Mouse (Mus musculus) MEL (cell line): ENCODE results near the gene Tnfsf12. TPM values are rescaled to one million over a fixed set of nuclear protein-coding genes. Genes with fewer than 3 reads are reported as not detected.

Source experiments
- DNase-seq: peaks from one replicate; pipeline ENCODE4 v3.0.0; 2011; ENCODE audit warnings: low read depth, low spot score
- H3K27ac ChIP-seq: 2 replicates; pipeline ENCODE4 v1.5.1; 2012; ENCODE audit warnings: low read depth, mild to moderate bottlenecking, control low read depth, low read length, moderate library complexity; ENCODE audit not compliant: control insufficient read depth
- H3K27me3 ChIP-seq, 2 experiments: fragments of 150-350 bp in 1 of 2; sonication (generic) in 1 of 2; 2 replicates each; pipeline ENCODE4 v1.6.1; 2012; ENCODE audit warnings: low read length in 2 of 2, mild to moderate bottlenecking in 2 of 2, improper control_type of control experiment in 1 of 2, moderate library complexity in 1 of 2; ENCODE audit not compliant: insufficient read depth in 2 of 2, control insufficient read depth in 1 of 2
- H3K36me3 ChIP-seq, 2 experiments: 2 replicates each; pipeline ENCODE4 v1.6.1; 2012 to 2014; ENCODE audit warnings: low read length in 2 of 2, improper control_type of control experiment in 1 of 2, inconsistent platforms in 1 of 2, mild to moderate bottlenecking in 1 of 2; ENCODE audit not compliant: insufficient read depth in 2 of 2, control insufficient read depth in 1 of 2
- H3K4me1 ChIP-seq, 2 experiments: fragments of 150-350 bp in 1 of 2; sonication (generic) in 1 of 2; 2 replicates each; pipeline ENCODE4 v1.6.1; 2012; ENCODE audit warnings: low read length in 2 of 2, improper control_type of control experiment in 1 of 2, mild to moderate bottlenecking in 1 of 2; ENCODE audit not compliant: insufficient read depth in 2 of 2, control insufficient read depth in 1 of 2
- H3K4me3 ChIP-seq, 2 experiments: fragments of 150-350 bp in 1 of 2; sonication (generic) in 1 of 2; 2 replicates each; pipeline ENCODE4 v1.5.1; 2012; ENCODE audit warnings: low read depth in 2 of 2, low read length in 2 of 2, mild to moderate bottlenecking in 2 of 2, moderate library complexity in 2 of 2, control low read depth in 1 of 2, improper control_type of control experiment in 1 of 2; ENCODE audit not compliant: control insufficient read depth in 1 of 2, insufficient read depth in 1 of 2
- H3K79me2 ChIP-seq: 2 replicates; pipeline ENCODE4 v1.6.1; 2012; ENCODE audit warnings: mild to moderate bottlenecking, low read length, moderate library complexity; ENCODE audit not compliant: control insufficient read depth, poor library complexity, insufficient read depth
- H3K9ac ChIP-seq: 2 replicates; pipeline ENCODE4 v1.6.1; 2012; ENCODE audit warnings: low read depth, mild to moderate bottlenecking, control low read depth, low read length, moderate library complexity; ENCODE audit not compliant: control insufficient read depth, poor library complexity, severe bottlenecking
- H3K9me3 ChIP-seq: fragments of 150-350 bp; sonication (generic); replicated peaks from 2 replicates; pipeline ENCODE4 v1.6.1; 2012; ENCODE audit warnings: mild to moderate bottlenecking, low read length, improper control_type of control experiment, moderate library complexity; ENCODE audit not compliant: insufficient read depth
- MAFK ChIP-seq: IDR thresholded peaks from 2 replicates; pipeline ENCODE4 v1.6.1; 2011; ENCODE audit warnings: low read depth, mild to moderate bottlenecking, low read length, improper control_type of control experiment, borderline replicate concordance
- MEF2A ChIP-seq: IDR thresholded peaks from 2 replicates; pipeline ENCODE4 v1.6.1; 2014; ENCODE audit warnings: low read depth, mild to moderate bottlenecking, inconsistent platforms, low read length, improper control_type of control experiment; ENCODE audit not compliant: poor library complexity, insufficient replicate concordance, severe bottlenecking; ENCODE audit errors: extremely low read depth
- MYB ChIP-seq: IDR thresholded peaks from 2 replicates; pipeline ENCODE4 v1.6.1; 2011; ENCODE audit warnings: mild to moderate bottlenecking, low read depth, low read length, improper control_type of control experiment
- NRF1 ChIP-seq: IDR thresholded peaks from 2 replicates; pipeline ENCODE4 v1.6.1; 2014; ENCODE audit warnings: low read depth, mild to moderate bottlenecking, inconsistent platforms, low read length, improper control_type of control experiment, moderate library complexity; ENCODE audit not compliant: poor library complexity, insufficient read depth, severe bottlenecking
- POLR2A ChIP-seq, 2 experiments: IDR thresholded peaks; 2 replicates each; pipeline ENCODE4 v1.6.1; 2011 to 2012; ENCODE audit warnings: low read length in 2 of 2, mild to moderate bottlenecking in 2 of 2, control low read depth in 1 of 2, improper control_type of control experiment in 1 of 2, low read depth in 1 of 2, moderate library complexity in 1 of 2; ENCODE audit not compliant: control insufficient read depth in 1 of 2, insufficient read depth in 1 of 2, poor library complexity in 1 of 2
- POLR2AphosphoS2 ChIP-seq: IDR thresholded peaks from 2 replicates; pipeline ENCODE4 v1.6.1; 2011; ENCODE audit warnings: low read length, improper control_type of control experiment
- RCOR1 ChIP-seq: IDR thresholded peaks from 2 replicates; pipeline ENCODE4 v1.6.1; 2012; ENCODE audit warnings: low read depth, mild to moderate bottlenecking, inconsistent platforms, low read length, improper control_type of control experiment
- TCF12 ChIP-seq: IDR thresholded peaks from 2 replicates; pipeline ENCODE4 v1.6.1; 2014; ENCODE audit warnings: low read depth, mild to moderate bottlenecking, inconsistent platforms, low read length, improper control_type of control experiment, moderate library complexity
- UBTF ChIP-seq: IDR thresholded peaks from 2 replicates; pipeline ENCODE4 v1.6.1; 2012; ENCODE audit warnings: low read depth, mild to moderate bottlenecking, inconsistent platforms, low read length, improper control_type of control experiment, moderate library complexity, borderline replicate concordance; ENCODE audit not compliant: insufficient read depth
- USF2 ChIP-seq, 2 experiments: IDR thresholded peaks; 2 replicates each; pipeline ENCODE4 v1.6.1; 2011 to 2012; ENCODE audit warnings: improper control_type of control experiment in 2 of 2, low read length in 2 of 2, borderline replicate concordance in 1 of 2, inconsistent platforms in 1 of 2, low read depth in 1 of 2, mild to moderate bottlenecking in 1 of 2; ENCODE audit not compliant: insufficient read depth in 1 of 2
- ZC3H11A ChIP-seq: IDR thresholded peaks from 2 replicates; pipeline ENCODE4 v1.6.1; 2012; ENCODE audit warnings: low read depth, mild to moderate bottlenecking, inconsistent platforms, low read length, improper control_type of control experiment
- ZKSCAN1 ChIP-seq: IDR thresholded peaks from 2 replicates; pipeline ENCODE4 v1.6.1; 2012; ENCODE audit warnings: low read depth, mild to moderate bottlenecking, inconsistent platforms, low read length, improper control_type of control experiment, moderate library complexity
- ZNF384 ChIP-seq: IDR thresholded peaks from 2 replicates; pipeline ENCODE4 v1.6.1; 2012; ENCODE audit warnings: low read depth, mild to moderate bottlenecking, inconsistent platforms, low read length, improper control_type of control experiment
- polyA plus RNA-seq, 2 experiments: library from polyadenylated mRNA; stranded (reverse) in 1 of 2; unstranded in 1 of 2; fragments of >175 nt in 1 of 2; fragments of >200 nt in 1 of 2; gene quantifications; 2 replicates each; pipeline versions ENCODE4 v1.2.1 to v1.2.4; 2012; ENCODE audit warnings: low replicate concordance in 2 of 2, low read depth in 1 of 2; ENCODE audit not compliant: insufficient read length in 2 of 2, insufficient read depth in 1 of 2, missing spikeins in 1 of 2
- total RNA-seq: library from RNA; depleted of rRNA; stranded (reverse); fragments of 300-350 nt; gene quantifications from 2 replicates; pipeline ENCODE4 v1.2.3, GENCODE M21; 2012

Gene Tnfsf12
- total and polyA plus RNA-seq, 3 experiments: 0.10 TPM; not detected in 2

GRCm38 (mm10) chr11:69672211-69672706 lies 23.4 kb downstream of the Tnfsf12 start, which contains the start of gene Eif4a1 (continued):
- peak; percentile 100 for TF ChIP-seq POLR2AphosphoS2
- no peak for TF ChIP-seq MAFK
- no peak for TF ChIP-seq ZKSCAN1
- TF ChIP-seq ZC3H11A: no peak
- no peak for TF ChIP-seq ZNF384
- no peak for TF ChIP-seq MEF2A
- 0 out of 2 replicates have a peak, but pooled peaks have one; percentile 7 for TF ChIP-seq TCF12
- peak; percentile 97 to 100 for TF ChIP-seq POLR2A (IDR thresholded peaks at IDR 0.05; ENCODE audit: control insufficient read depth in 1 of 2, insufficient read depth in 1 of 2, low read depth in 1 of 2, low read length in 2 of 2, poor library complexity in 1 of 2)
- no peak for TF ChIP-seq MYB
- no peak for TF ChIP-seq RCOR1

GRCm38 (mm10) chr11:69671726-69672124 lies 23.9 kb downstream of the Tnfsf12 start:
- Histone ChIP-seq H3K9me3 (no peaks in the 10 kb centered on the region), H3K4me1 (peaks cover 0 to 15% of the 10 kb centered on the region in 2 experiments; a peak in 1 of 4 replicates), H3K4me3 (peak overlapping the region; percentile 61 to 98), H3K27ac (peak overlapping the region; percentile 96), H3K9ac (peak overlapping the region; percentile 100), H3K79me2 (peaks cover 37% of the 10 kb centered on the region), H3K36me3 (peaks cover 17 to 26% of the 10 kb centered on the region in 2 experiments), H3K27me3 (no peaks in the 10 kb centered on the region)
- DNase-seq: no peak
- TF ChIP-seq RCOR1: no peak
- 0 out of 2 replicates have a peak, but pooled peaks have one; percentile 12 for TF ChIP-seq MEF2A
- no peak for TF ChIP-seq USF2 (IDR thresholded peaks at IDR 0.05; ENCODE audit: borderline replicate concordance in 1 of 2, insufficient read depth in 1 of 2, low read depth in 1 of 2, low read length in 2 of 2)
- TF ChIP-seq ZKSCAN1: no peak
- no peak for TF ChIP-seq UBTF
- no peak for TF ChIP-seq NRF1
